Mouse (Mus musculus): Measurements from ENCODE around the gene Dnm2.
"Not testable (repeated sequence)": the region's sequence is repeated elsewhere in the genome, so short reads cannot be mapped to it uniquely, and the experiment has no call there.

Gene Dnm2

DNA sequence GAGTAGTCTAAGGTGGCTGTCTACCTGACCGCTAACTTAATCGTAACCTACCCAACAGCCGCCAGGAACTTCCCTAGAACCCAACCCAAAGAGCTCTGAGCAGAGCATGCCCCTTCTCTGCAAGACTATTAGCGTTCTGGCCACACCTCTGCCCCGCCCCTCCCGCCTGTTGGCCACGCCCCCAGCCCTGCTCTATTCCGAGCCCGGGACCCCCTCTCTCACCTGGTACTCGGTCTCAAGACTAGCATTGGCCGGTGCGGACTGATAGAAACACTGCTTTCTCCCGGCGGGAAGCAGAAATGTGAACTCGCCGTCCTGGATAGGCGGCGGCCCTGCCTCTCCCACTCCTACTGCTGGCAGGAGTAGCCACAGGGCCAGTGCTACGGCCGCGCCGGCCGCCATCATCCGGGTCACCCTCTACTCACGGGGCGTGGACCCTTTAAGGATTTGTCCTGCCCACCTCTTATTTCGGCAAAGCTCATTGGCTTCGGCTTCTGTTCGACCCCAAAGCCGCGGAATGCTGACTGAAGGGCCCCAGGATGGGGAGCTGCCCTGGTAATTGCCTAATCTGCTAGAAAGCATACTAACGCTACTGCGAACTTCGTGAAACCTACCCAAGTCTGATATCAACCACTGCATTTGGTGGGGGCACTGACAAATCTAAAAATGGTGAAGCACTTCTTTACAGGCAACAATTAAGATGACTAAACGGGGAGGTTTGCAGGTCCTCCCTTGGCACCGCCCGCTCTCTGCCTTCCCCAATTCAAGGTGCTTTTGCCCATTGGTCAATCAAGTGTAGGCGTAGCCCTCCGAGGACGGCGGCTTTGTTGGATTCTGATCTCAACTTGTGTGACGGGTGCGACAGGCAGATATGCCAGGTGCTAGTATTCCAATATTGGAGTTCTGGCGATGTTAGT lies 85.3 kb downstream of the Dnm2 start, which contains the start of gene Tmed1:
Tmed1 (minus strand) TSS at position 481 of the 917 bp plus-strand sequence.
- DNase-seq: peak; percentile 98

DNA sequence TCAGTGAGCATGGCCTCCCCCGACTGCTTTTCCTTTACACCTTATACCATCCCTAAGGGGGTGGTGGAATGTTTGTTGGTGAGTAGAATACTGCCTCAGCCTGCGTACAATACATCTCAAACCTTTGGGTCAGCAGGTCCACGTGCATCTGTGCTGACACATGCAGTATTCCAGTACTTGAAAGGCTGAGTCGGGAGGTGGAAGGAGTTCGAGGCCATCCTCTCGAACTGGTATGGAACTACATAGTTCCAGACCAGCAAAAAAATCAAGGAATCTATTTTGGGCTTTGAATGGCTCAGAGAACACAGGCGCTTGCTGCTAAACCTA lies 85.9 kb downstream of the Dnm2 start:
- DNase-seq: no peak

DNA sequence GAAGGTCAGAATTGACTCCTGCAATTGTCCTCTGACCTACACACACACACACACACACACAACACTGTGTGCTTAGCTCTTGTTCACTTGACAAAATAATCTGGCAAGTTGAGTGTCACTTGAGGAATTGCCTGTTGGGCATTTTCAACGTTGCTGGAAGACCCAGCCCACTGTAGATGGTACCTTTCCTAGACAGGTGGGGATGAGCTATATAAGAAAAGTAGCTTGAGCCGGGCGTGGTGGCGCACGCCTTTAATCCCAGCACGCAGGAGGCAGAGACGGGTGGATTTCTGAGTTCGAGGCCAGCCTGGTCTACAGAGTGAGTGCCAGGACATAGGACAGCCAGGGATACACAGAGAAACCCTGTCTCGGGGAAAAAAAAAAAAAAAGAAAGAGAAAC lies 86.3 kb downstream of the Dnm2 start:
- DNase-seq: no peak

GRCm38 (mm10) chr9:21513466-21513865 lies 88.8 kb downstream of the Dnm2 start:
- DNase-seq: no peak

DNA sequence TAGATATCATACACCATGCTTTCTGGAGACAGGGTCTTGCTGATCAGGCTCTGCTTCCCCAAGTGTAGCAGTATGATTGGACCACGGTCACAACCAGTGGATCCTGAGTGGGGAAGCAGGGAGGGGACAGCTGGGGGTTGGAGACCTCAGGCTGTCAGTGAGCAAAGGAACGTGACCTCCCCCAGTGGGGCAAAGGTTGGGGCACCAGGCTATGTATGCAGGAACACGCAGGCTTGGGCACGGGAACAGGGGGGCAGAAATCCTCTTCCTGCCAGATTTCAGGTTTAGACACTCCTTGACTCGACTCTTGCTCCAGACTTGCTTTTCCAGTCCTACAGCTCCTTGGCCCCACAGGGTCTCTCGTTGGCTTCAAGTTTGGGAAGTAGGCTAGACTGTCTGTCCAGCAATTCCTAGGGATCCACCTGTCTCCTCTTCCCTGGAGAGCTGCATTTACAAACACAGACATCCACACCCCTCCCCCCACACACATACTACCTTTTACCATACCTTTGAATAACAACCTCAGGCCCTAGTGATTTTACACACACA lies 93.3 kb downstream of the Dnm2 start:
- DNase-seq: no peak

DNA sequence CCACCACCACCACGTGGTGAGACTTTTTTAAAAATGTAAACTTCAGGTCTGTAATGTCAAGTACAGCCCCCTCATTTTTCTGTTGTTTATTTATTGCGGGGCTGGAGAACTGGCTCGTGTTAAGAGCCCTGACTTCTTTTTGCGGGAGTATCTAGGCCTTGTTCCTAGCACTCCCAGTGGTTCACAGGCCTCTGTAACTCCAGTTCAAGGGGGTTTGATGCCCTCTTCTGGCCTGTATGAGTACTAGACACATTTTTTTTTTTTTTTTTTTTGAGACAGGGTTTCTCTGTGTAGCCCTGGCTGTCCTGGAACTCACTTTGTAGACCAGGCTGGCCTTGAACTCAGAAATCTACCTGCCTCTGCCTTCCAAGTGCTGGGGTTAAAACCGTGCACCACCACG lies 94.0 kb downstream of the Dnm2 start:
- not testable (repeated sequence) for DNase-seq

GRCm38 (mm10) chr9:21525142-21525936 lies 100.6 kb downstream of the Dnm2 start:
- no peak for DNase-seq

- DNase-seq: no peak
Measured at GRCm38 (mm10) chr9:21525937-21526633, 101.4 kb downstream of the Dnm2 start, which contains the start of gene AB124611. TSS of gene AB124611 (plus strand) at chr9:21526176.

DNA sequence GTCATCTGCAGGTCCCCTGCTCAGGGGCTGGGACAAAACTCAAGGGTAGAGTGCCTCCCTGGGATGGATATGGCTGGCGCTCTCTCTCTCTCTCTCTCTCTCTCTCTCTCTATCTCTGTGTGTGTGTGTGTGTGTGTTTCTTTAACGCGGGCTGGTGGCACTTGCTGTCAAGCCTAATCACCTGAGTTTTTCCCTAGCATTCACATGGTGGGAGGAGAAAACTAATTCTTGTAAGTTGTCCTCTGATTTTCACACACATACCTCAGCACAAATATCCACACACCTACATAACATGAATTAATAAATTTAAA lies 101.9 kb downstream of the Dnm2 start:
- DNase-seq: no peak

DNA sequence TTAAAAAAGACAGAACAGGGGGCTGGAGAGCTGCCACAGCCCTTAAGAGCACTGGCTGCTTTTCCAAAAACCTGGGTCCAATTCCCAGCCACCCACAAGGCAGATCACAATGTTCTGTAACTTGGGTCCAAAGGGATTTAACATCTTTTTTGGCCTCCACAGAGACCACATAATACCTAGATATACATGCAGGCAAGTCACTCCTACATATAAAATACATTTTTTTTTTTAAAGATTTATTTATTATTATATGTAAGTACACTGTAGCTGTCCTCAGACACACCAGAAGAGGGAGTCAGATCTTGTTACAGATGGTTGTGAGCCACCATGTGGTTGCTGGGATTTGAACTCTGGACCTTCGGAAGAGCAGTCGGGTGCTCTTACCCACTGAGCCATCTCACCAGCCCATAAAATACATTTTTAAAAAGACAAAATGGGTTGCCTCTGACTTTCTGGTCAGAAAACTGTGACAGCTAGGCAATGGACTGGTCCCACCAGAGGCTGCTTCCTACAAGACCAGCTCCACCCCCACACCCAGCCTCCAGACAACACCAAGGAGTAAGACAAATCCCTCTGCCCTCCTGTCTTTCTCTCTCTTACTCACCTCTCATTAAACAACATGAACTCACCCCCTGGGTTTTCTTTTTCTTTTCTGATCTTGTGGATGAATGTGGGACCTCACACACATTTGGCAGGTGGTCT lies 102.5 kb downstream of the Dnm2 start:
- no peak for DNase-seq

- DNase-seq: no peak
Measured at GRCm38 (mm10) chr9:21527917-21528324, 103.2 kb downstream of the Dnm2 start.

DNA sequence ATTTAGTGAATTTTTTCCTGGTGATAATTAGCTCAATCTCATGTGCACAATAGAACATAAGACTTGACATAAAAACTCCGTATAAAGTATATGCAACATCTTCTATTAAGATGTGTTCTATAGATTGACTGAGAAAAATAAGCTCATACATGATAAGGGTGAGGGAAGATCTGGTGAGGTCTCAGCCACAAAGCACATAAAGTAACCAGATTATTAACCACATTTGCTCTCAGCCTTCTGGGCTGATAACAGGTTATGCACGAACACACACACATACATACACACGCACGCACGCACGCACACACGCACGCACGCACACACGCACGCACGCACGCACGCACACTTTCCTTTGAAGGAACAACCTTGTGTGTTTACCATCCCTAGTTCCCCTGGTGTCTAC lies 111.8 kb downstream of the Dnm2 start:
- DNase-seq: no peak

GRCm38 (mm10) chr9:21537009-21537408 lies 112.3 kb downstream of the Dnm2 start:
- DNase-seq: no peak

DNA sequence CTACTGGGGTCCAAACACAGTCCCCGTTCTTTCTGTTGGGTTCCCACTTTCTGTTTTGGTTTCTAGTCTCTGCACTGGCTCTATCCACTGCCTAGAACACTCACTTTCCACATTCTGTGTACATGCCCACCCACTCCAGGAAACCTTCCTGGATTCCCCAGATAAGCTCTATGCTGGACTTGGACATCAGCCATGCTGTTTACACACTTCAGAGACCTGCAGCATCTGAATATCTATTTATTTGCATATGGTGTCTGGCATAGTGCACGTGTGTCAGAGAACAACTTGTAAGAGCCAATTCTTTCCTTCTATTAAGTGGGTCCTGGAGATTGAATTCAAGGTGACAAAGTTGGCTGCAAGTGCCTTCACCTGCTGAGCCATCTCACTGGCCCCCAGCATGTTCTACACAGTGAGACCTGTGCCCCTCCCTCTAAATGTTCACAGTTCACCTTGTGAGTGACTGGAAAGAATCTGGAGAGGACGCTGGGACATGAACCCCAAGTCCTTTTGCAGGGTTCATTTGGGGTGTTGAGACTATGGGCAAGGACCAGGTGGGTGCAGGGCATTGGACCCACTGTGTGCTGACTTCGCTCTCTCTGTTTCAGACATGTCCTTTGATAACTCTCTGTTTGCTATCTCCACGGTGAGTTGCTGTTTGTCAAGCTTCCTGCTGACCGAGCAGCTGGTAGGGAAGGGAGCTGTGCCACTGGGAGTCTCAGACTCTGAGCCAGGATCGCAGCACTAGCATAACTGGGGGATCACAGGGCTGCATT lies 115.5 kb downstream of the Dnm2 start:
- DNase-seq: no peak

DNA sequence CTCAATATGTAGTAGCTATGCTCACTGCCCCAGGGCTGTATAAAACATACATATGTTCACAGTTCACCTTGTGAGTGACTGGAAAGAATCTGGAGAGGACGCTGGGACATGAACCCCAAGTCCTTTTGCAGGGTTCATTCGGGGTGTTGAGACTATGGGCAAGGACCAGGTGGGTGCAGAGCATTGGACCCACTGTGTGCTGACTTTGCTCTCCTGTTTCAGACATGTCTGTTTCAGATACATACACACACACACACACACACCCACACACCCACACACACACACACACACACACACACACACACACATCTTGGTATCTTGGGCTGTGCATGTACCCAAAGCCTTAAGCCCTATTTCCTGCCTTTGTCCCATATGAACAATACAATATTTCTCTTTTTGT lies 117.3 kb downstream of the Dnm2 start:
- DNase-seq: not testable (repeated sequence)

DNA sequence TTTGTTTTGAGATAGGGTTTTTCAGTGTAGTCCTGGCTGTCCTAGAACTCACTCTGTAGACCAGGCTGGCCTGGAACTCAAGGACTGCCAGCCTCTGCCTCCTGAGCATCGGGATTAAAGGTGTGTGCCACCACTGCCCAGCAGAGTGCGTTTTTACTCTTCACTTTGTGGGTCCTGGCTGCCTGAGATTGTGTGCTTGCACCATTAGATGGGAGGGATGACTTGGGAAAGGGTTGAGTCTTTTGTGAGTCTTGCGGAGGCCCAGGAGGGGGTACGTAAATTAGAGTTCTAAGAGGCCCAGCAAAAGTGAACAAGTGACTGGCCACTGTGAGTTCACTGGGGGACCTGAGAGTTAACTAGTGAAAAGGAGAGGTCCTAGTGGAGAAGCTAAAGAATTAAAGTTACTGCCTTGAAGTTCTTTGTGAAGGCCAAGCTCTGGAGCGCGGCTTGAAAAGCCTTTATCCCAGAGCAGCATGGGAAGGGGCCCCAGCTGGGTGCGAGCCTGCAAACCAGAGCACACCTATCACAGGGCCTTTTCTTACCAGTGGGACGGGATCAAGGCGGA lies 120.7 kb downstream of the Dnm2 start:
- DNase-seq: no peak

DNA sequence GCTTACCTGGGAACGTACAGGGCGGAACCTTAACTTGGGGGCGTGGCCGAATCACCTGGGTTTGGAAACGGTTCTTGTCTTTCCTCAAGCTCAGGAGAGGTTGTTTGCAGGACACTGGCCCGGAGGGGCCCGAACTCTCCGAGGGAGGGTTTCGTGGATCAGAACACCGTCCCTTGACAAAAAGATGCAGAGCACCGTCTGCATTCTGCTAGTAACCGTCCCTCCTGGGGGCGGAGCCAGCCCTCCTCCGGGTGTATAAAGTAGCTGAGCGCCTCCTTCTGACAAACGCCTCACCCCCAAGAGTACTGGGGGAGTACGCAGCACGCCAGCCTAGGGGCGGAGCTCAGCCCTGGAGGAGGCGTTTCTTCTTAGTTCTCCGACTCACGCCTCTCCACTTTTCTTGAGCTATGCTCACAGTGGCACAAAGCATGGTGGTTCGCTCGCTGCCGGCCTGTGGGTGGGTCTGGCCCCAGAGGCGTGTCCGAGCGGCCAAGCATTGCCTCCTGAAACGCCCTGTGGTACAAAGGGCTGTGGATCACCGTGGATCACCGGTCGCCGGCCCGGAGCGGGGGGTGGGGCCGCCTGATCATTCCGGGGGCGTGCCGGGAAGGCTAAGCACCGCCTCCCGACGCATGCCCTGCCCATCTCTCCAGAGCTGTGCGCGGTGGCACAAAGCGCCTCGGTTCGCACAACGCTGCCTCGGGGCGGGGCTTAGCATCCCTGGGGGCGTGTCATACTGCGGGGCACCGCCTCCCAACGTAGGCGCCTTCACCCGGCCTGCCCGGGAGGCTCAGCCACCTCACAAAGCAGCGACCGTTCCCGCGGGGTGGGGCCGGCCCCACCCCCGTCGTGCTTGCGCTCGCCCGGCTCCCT lies 121.4 kb downstream of the Dnm2 start:
- peak; percentile 100 for DNase-seq

- DNase-seq: no peak
Measured at GRCm38 (mm10) chr9:21546789-21547074, 122.0 kb downstream of the Dnm2 start, which contains the start of gene Carm1. TSS of gene Carm1 (plus strand) at chr9:21546894.

GRCm38 (mm10) chr9:21547075-21547941 lies 122.6 kb downstream of the Dnm2 start:
- peak; percentile 70 for DNase-seq
